Mouse (Mus musculus) limb, embryonic 12.5 days (tissue): Measurements from ENCODE around the gene Fam92b. TPM values are rescaled to one million over a fixed set of nuclear protein-coding genes. Genes with fewer than 3 reads are reported as not detected.

Source experiments
- polyA plus RNA-seq: library from polyadenylated mRNA; unstranded; fragments of >200 nt; fragmentation: Nextera tagmentation; extraction: Ambion mirVana; gene quantifications from 2 replicates; pipeline ENCODE4 v1.2.1, GENCODE M21; 2016

Fam92b gene
- polyA plus RNA-seq, 1 experiment from 2014 or later, result not detected

Other genes starting within 250 kb of the Fam92b start
- 7.4 and 8.5 TPM in 2 replicates for gene Crispld2, start 185.0 kb downstream of the Fam92b start, polyA plus RNA-seq
- gene Zdhhc7, start 76.0 kb downstream of the Fam92b start, polyA plus RNA-seq, result 28.7 and 29.4 TPM in 2 replicates
- 3.0 and 3.5 TPM in 2 replicates for gene 6430548M08Rik, start 63.3 kb downstream of the Fam92b start, polyA plus RNA-seq
- 7.6 and 9.1 TPM in 2 replicates for gene Gse1, start 51.0 kb upstream of the Fam92b start, polyA plus RNA-seq